8 mouse cellular contexts compared by ENCODE assay signal in the genomic region with DNA sequence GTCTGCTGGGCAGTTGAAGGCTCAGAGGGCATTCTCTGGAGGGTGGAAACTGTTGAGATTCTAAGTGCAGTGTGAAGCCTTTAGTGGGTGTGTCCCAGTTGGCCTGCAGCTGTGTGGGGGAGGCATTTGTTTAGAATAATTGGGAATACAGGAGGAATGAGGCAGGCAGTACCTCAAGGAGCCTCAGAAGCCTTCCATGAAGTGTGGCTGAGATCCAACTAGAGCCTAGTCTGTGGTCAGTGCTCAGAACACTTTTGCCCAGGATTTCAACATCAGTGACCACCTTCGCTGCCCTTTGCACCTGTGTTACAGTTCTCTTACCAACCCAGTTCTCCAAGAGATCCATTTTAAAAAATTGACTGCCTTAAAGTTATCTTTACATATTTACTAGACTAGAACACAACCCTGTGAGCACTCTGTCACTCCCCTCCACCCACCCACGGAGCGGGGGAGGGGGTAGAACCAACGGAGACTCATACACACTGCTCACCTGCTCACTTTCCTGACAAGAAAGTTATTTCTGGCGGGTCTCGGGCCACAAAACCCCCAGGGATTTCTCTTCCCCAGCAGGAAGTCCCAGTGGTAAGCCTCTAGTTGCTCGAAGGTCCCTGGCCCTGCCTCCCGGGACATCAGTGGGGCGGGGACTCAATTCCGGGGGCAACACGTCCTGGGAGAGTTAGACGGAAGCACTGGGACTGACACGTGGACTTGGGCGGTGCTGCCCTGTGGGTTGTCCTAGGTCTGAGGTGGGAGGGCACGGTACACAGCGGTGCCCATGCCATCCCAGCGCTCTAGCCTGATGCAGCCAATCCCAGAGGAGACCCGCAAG. TPM values are rescaled to one million over a fixed set of nuclear protein-coding genes. Genes with fewer than 3 reads are reported as not detected.
DNase-seq lines count a peak whose midpoint lies in the region; ATAC-seq lines count a peak whose summit lies in the region.

A gene (plus strand): TSS at position 679 of the 829 bp plus-strand sequence.

- no peak within 1 kb of the TSS for H3K9ac ChIP-seq in neural tube, embryonic 13.5 days

- DNase-seq in neural tube, embryonic 10.5 days (ENCODE audit: extremely low spot score, low spot score) = no peak
- no peak for DNase-seq in embryonic facial prominence, embryonic 10.5 days (ENCODE audit: low spot score)
- DNase-seq in heart, postnatal 10 days = peak; percentile 60
- DNase-seq in kidney, postnatal 36 days = peak; percentile 81 to 82
- peak; percentile 51 to 67 for DNase-seq in thymus, postnatal 36 days
- no peak for DNase-seq in right cerebral cortex, postnatal 10 days (ENCODE audit: low spot score in 2 of 2)

- H3K36me3 ChIP-seq in neural tube, embryonic 13.5 days = peaks cover 43% of the 10 kb centered on the region
- peaks cover 46% of the 10 kb centered on the region for H3K36me3 ChIP-seq in embryonic facial prominence, embryonic 10.5 days (replicated peaks)

- H3K4me2 ChIP-seq in neural tube, embryonic 13.5 days = peak within 1 kb of the TSS; percentile 13; the same call in 1 of the 2 replicates

- peaks cover 6% of the 10 kb centered on the region for H3K4me1 ChIP-seq in neural tube, embryonic 13.5 days (replicated peaks)
- peaks cover 25% of the 10 kb centered on the region for H3K4me1 ChIP-seq in embryonic facial prominence, embryonic 10.5 days

- no peaks in the 10 kb centered on the region for H3K9me3 ChIP-seq in neural tube, embryonic 13.5 days
- H3K9me3 ChIP-seq in embryonic facial prominence, embryonic 10.5 days = no peaks in the 10 kb centered on the region

- no peak within 1 kb of the TSS for H3K27ac ChIP-seq in neural tube, embryonic 13.5 days (replicated peaks)
- H3K27ac ChIP-seq in embryonic facial prominence, embryonic 10.5 days (replicated peaks) = no peak within 1 kb of the TSS

- no peaks in the 10 kb centered on the region for H3K27me3 ChIP-seq in neural tube, embryonic 13.5 days
- H3K27me3 ChIP-seq in embryonic facial prominence, embryonic 10.5 days (replicated peaks; ENCODE audit: low read depth, poor library complexity, severe bottlenecking) = no peaks in the 10 kb centered on the region; the same call in 1 of the 2 replicates

- 6% methylated on average over 18 of the region's 18 CpGs for WGBS in neural tube, embryonic 13.5 days
- 5% methylated on average over 18 of the region's 18 CpGs for WGBS in embryonic facial prominence, embryonic 10.5 days

- ATAC-seq in neural tube, embryonic 13.5 days (ENCODE audit: low read depth) = 0 out of 2 replicates have a peak, but pooled peaks have one; percentile 41
- ATAC-seq in megakaryocyte, adult 5-6 weeks (ENCODE audit: poor library complexity, severe bottlenecking) = peak; percentile 65

- H3K4me3 ChIP-seq in neural tube, embryonic 13.5 days = no peak within 1 kb of the TSS; the same call in 1 of the 2 replicates
- peak within 1 kb of the TSS; percentile 31 for H3K4me3 ChIP-seq in embryonic facial prominence, embryonic 10.5 days

- intact Hi-C loops in heart, postnatal 10 days (cut with DNase I) = no loop called here

RNA-seq across cellular contexts. Expression of the gene that starts here (rescaled TPM):
- 0.21 and 0.35 TPM in 2 replicates for polyA plus RNA-seq in neural tube, embryonic 13.5 days (2015; fragmentation: Nextera tagmentation; extraction: Ambion mirVana)
- polyA plus RNA-seq in embryonic facial prominence, embryonic 10.5 days (2016; fragmentation: Nextera tagmentation; extraction: Ambion mirVana) = 0.38 and 0.66 TPM in 2 replicates
- total RNA-seq in heart, postnatal 10 days (2021) = under 1 TPM; 0.69 to 0.89 TPM
- 7.9 and 9.9 TPM in 2 replicates for total RNA-seq in megakaryocyte, adult 5-6 weeks (2015)
- 5.2 and 7.1 TPM in 2 replicates for total RNA-seq in megakaryocyte, adult 5-6 weeks (2017)

Comparison
In these comparisons a context has a peak if more than half of its experiments do, and no peak if none do; other contexts are left out.
1. Peak in ATAC-seq and H3K4me2 ChIP-seq in neural tube, embryonic 13.5 days; RNA of the gene not detected or under 1 TPM.
2. Peak in DNase-seq in heart, postnatal 10 days; RNA of the gene not detected or under 1 TPM.
3. DNase-seq: peak in kidney, postnatal 36 days (2 of 2) and thymus, postnatal 36 days (2 of 2); none in neural tube, embryonic 10.5 days (single experiment), embryonic facial prominence, embryonic 10.5 days (single experiment) and right cerebral cortex, postnatal 10 days (0 of 2).